Mouse (Mus musculus): ENCODE data around the gene Parp8. TPM values are rescaled to one million over a fixed set of nuclear protein-coding genes. Genes with fewer than 3 reads are reported as not detected.

Parp8 gene
- total RNA-seq, 1 experiment: 2.2 TPM

DNA sequence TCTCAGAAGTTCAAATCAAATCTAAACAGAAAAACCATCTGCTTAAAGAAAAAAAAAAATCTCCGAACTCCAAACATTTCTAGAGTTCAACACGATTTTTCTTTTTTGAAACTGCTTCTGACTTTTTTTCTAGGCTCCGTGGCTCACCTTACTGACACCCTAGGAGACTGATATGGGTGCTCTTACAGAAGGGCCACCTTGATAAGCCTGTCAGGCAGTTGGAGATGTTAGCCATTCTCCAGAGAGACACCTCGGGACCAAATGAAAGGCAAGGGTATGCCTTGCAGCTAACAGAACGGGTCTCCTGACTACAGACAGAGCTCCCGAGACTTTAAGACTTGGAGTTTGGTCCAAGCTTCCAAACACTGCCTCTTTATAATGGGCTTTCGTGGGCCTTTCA is 37.1 kb downstream of the Parp8 start:
- Histone ChIP-seq H3K27ac (ENCODE audit: insufficient read depth, low read depth, low read length, poor library complexity, severe bottlenecking) (no peak overlapping the region), H3K9ac (ENCODE audit: insufficient read depth, low read depth, low read length, poor library complexity, severe bottlenecking) (no peak overlapping the region), H3K9me3 (ENCODE audit: control insufficient read depth, insufficient read depth, low read depth, low read length) (no peaks in the 10 kb centered on the region), H3K4me3 (ENCODE audit: insufficient read depth in 1 of 2, low read depth in 1 of 2, low read length in 2 of 2, poor library complexity in 1 of 2, severe bottlenecking in 1 of 2) (no peak overlapping the region), H3K36me3 (ENCODE audit: control insufficient read depth, insufficient read depth, low read length, poor library complexity, severe bottlenecking) (no peaks in the 10 kb centered on the region), H3K4me1 (ENCODE audit: control insufficient read depth in 2 of 2, insufficient read depth in 2 of 2, low read length in 2 of 2, poor library complexity in 1 of 2) (no peaks in the 10 kb centered on the region)
- no peak for TF ChIP-seq ZC3H11A (IDR thresholded peaks at IDR 0.05; ENCODE audit: borderline replicate concordance, low read depth, low read length)
- TF ChIP-seq ZNF384 (IDR thresholded peaks at IDR 0.05; ENCODE audit: low read depth, low read length): no peak
- TF ChIP-seq HCFC1 (IDR thresholded peaks at IDR 0.05; ENCODE audit: borderline replicate concordance, insufficient read depth, low read length): no peak
- no peak for TF ChIP-seq MAFK (IDR thresholded peaks at IDR 0.05; ENCODE audit: insufficient read depth, low read depth, low read length)
- TF ChIP-seq CHD2 (IDR thresholded peaks at IDR 0.05; ENCODE audit: low read depth, low read length): no peak
- DNase-seq (ENCODE audit: low read depth, low spot score): no peak
- in situ Hi-C loops (cut with MboI; ENCODE audit: low sequenced_read_pairs in 2 of 2, unreplicated experiment in 2 of 2): no loop called here

DNA sequence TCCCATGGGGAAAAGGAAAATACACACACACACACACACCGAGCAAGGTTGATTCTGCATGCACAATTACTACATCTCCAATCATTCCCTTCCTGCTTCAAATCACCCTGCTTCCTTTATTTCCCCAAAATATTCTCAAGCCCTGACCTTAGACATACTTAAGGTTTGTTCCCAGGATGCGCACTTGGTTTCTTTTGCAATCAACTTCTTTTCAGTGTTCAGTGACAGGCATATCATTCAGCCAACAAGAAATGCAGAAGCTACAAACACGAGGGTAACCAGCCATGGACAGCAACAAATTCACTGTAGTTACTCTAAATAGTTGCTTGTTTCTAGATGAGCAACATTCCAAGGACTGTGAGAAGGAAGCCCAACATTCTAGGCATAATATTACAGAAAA is 38.1 kb downstream of the Parp8 start:
- in situ Hi-C loops (cut with MboI; ENCODE audit: low sequenced_read_pairs in 2 of 2, unreplicated experiment in 2 of 2): no loop called here
- Histone ChIP-seq H3K36me3 (ENCODE audit: control insufficient read depth, insufficient read depth, low read length, poor library complexity, severe bottlenecking) (no peaks in the 10 kb centered on the region), H3K4me3 (ENCODE audit: insufficient read depth in 1 of 2, low read depth in 1 of 2, low read length in 2 of 2, poor library complexity in 1 of 2, severe bottlenecking in 1 of 2) (no peak overlapping the region), H3K4me1 (ENCODE audit: control insufficient read depth in 2 of 2, insufficient read depth in 2 of 2, low read length in 2 of 2, poor library complexity in 1 of 2) (no peaks in the 10 kb centered on the region), H3K9ac (ENCODE audit: insufficient read depth, low read depth, low read length, poor library complexity, severe bottlenecking) (no peak overlapping the region), H3K9me3 (ENCODE audit: control insufficient read depth, insufficient read depth, low read depth, low read length) (no peaks in the 10 kb centered on the region), H3K27ac (ENCODE audit: insufficient read depth, low read depth, low read length, poor library complexity, severe bottlenecking) (no peak overlapping the region)
- no peak for DNase-seq (ENCODE audit: low read depth, low spot score)
- no peak for TF ChIP-seq CHD2 (IDR thresholded peaks at IDR 0.05; ENCODE audit: low read depth, low read length)
- no peak for TF ChIP-seq HCFC1 (IDR thresholded peaks at IDR 0.05; ENCODE audit: borderline replicate concordance, insufficient read depth, low read length)
- no peak for TF ChIP-seq MAFK (IDR thresholded peaks at IDR 0.05; ENCODE audit: insufficient read depth, low read depth, low read length)
- TF ChIP-seq ZNF384 (IDR thresholded peaks at IDR 0.05; ENCODE audit: low read depth, low read length): no peak
- no peak for TF ChIP-seq ZC3H11A (IDR thresholded peaks at IDR 0.05; ENCODE audit: borderline replicate concordance, low read depth, low read length)

DNA sequence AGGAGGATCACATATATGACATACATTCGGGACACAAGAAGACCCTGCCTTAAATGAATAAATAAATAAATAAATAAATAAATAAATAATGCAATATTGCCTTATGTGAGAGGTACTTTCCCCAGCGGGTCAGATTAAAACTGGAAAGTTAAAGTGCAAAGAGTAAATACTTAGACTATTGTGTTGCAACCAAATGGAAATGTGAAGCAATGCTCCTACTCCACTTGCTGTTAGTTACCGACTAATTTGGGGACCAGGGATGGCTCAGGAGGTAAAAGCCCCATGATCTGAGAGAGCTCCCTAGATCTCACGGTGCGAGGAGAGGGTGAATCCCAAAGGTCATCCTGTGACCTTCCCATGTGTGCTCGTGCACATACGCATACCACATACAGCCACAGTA is 38.7 kb downstream of the Parp8 start:
- H3K4me3 ChIP-seq (ENCODE audit: insufficient read depth in 1 of 2, low read depth in 1 of 2, low read length in 2 of 2, poor library complexity in 1 of 2, severe bottlenecking in 1 of 2): no peak overlapping the region
- no peak for DNase-seq (ENCODE audit: low read depth, low spot score)
- H3K27ac ChIP-seq (ENCODE audit: insufficient read depth, low read depth, low read length, poor library complexity, severe bottlenecking): no peak overlapping the region
- in situ Hi-C loops (cut with MboI; ENCODE audit: low sequenced_read_pairs in 2 of 2, unreplicated experiment in 2 of 2): no loop called here
- no peaks in the 10 kb centered on the region for H3K4me1 ChIP-seq (ENCODE audit: control insufficient read depth in 2 of 2, insufficient read depth in 2 of 2, low read length in 2 of 2, poor library complexity in 1 of 2)
- H3K9ac ChIP-seq (ENCODE audit: insufficient read depth, low read depth, low read length, poor library complexity, severe bottlenecking): no peak overlapping the region
- no peak; the same call in 1 of the 2 replicates for TF ChIP-seq ZC3H11A (IDR thresholded peaks at IDR 0.05; ENCODE audit: borderline replicate concordance, low read depth, low read length)
- no peak for TF ChIP-seq MAFK (IDR thresholded peaks at IDR 0.05; ENCODE audit: insufficient read depth, low read depth, low read length)
- TF ChIP-seq HCFC1 (IDR thresholded peaks at IDR 0.05; ENCODE audit: borderline replicate concordance, insufficient read depth, low read length): no peak
- no peak for TF ChIP-seq ZNF384 (IDR thresholded peaks at IDR 0.05; ENCODE audit: low read depth, low read length)
- no peak for TF ChIP-seq CHD2 (IDR thresholded peaks at IDR 0.05; ENCODE audit: low read depth, low read length)
- H3K36me3 ChIP-seq (ENCODE audit: control insufficient read depth, insufficient read depth, low read length, poor library complexity, severe bottlenecking): no peaks in the 10 kb centered on the region
- no peaks in the 10 kb centered on the region for H3K9me3 ChIP-seq (ENCODE audit: control insufficient read depth, insufficient read depth, low read depth, low read length)

DNA sequence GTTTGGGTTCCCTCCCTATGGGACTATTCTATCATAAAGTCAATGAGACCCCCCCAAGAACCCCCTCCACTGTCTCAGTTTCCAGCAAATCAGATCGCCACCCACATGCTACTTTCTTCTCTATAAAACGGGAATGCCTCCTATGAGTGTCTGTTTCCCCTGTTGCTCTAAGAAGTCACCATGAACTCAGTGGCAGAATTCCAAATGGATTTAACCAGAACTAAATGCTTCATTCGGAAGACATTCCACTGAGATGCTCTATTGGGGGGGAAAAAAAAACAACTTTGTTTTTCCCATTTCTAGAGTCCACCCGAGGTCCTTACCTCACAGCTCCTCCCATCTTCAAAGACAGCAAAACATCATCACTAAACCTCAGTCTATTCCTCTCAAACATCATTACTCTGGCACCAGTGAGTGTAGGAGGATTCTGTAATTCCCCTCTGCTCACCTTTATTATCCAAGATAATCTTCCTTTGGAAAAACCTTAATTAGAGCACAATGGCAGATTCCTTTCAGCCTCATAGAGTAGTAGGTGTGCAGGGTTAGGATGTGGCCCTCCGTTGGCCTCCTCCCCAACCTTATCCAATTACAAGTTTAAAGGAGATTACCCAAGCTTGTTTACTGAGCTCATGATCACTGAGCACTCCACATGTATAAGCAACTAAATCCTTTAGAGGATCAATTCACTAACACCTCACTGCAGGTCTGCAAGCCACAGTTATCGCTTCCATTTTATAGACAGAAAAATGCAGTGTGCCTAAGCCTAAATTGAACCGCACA is 51.1 kb downstream of the Parp8 start:
- H3K4me3 ChIP-seq (ENCODE audit: insufficient read depth in 1 of 2, low read depth in 1 of 2, low read length in 2 of 2, poor library complexity in 1 of 2, severe bottlenecking in 1 of 2): no peak overlapping the region
- H3K27ac ChIP-seq (ENCODE audit: insufficient read depth, low read depth, low read length, poor library complexity, severe bottlenecking): no peak overlapping the region
- H3K9me3 ChIP-seq (ENCODE audit: control insufficient read depth, insufficient read depth, low read depth, low read length): no peaks in the 10 kb centered on the region
- no peaks in the 10 kb centered on the region for H3K36me3 ChIP-seq (ENCODE audit: control insufficient read depth, insufficient read depth, low read length, poor library complexity, severe bottlenecking)
- in situ Hi-C loops (cut with MboI; ENCODE audit: low sequenced_read_pairs in 2 of 2, unreplicated experiment in 2 of 2): no loop called here
- no peak for DNase-seq (ENCODE audit: low read depth, low spot score)
- H3K9ac ChIP-seq (ENCODE audit: insufficient read depth, low read depth, low read length, poor library complexity, severe bottlenecking): no peak overlapping the region
- H3K4me1 ChIP-seq (ENCODE audit: control insufficient read depth in 2 of 2, insufficient read depth in 2 of 2, low read length in 2 of 2, poor library complexity in 1 of 2): no peaks in the 10 kb centered on the region
- no peak for TF ChIP-seq MAFK (IDR thresholded peaks at IDR 0.05; ENCODE audit: insufficient read depth, low read depth, low read length)
- no peak for TF ChIP-seq CHD2 (IDR thresholded peaks at IDR 0.05; ENCODE audit: low read depth, low read length)
- TF ChIP-seq ZNF384 (IDR thresholded peaks at IDR 0.05; ENCODE audit: low read depth, low read length): no peak
- TF ChIP-seq HCFC1 (IDR thresholded peaks at IDR 0.05; ENCODE audit: borderline replicate concordance, insufficient read depth, low read length): no peak
- no peak for TF ChIP-seq ZC3H11A (IDR thresholded peaks at IDR 0.05; ENCODE audit: borderline replicate concordance, low read depth, low read length)

All from ES-E14 (cell line).